Mouse (Mus musculus) erythroblast, embryonic 14.5 days (primary cell): ENCODE results near the gene C1s2. TPM values are rescaled to one million over a fixed set of nuclear protein-coding genes. Genes with fewer than 3 reads are reported as not detected.
"Not testable (repeated sequence)": the region's sequence is repeated elsewhere in the genome, so short reads cannot be mapped to it uniquely, and the experiment has no call there.

Experiments
- H3K27me3 ChIP-seq: 2 replicates; pipeline ENCODE4 v1.6.1; 2012; ENCODE audit warnings: inconsistent platforms; ENCODE audit not compliant: control insufficient read depth
- H3K36me3 ChIP-seq: 2 replicates; pipeline ENCODE4 v1.6.1; 2012; ENCODE audit warnings: mild to moderate bottlenecking, inconsistent platforms; ENCODE audit not compliant: control insufficient read depth
- H3K4me1 ChIP-seq: 2 replicates; pipeline ENCODE4 v1.6.1; 2012; ENCODE audit warnings: inconsistent platforms; ENCODE audit not compliant: control insufficient read depth
- H3K4me3 ChIP-seq: replicated peaks from 2 replicates; pipeline ENCODE3; 2012; ENCODE audit warnings: moderate library complexity, mild to moderate bottlenecking, inconsistent platforms
- H3K9me3 ChIP-seq: 2 replicates; pipeline ENCODE4 v1.6.1; 2012; ENCODE audit warnings: low read length, inconsistent platforms, mixed read lengths; ENCODE audit not compliant: control insufficient read depth
- GATA1 ChIP-seq: IDR thresholded peaks from 2 replicates; pipeline ENCODE4 v1.6.1; 2012; ENCODE audit warnings: low read length, inconsistent platforms, mixed read lengths
- TAL1 ChIP-seq: IDR thresholded peaks from 3 replicates; pipeline ENCODE4 v1.6.1; 2012; ENCODE audit warnings: low read length, inconsistent platforms, mixed read lengths
- polyA plus RNA-seq: library from polyadenylated mRNA; stranded (reverse); fragments of >175 nt; gene quantifications from 2 replicates; pipeline ENCODE4 v1.2.3, GENCODE M21; 2012

Gene C1s2
- polyA plus RNA-seq, 1 experiment = not detected

DNA sequence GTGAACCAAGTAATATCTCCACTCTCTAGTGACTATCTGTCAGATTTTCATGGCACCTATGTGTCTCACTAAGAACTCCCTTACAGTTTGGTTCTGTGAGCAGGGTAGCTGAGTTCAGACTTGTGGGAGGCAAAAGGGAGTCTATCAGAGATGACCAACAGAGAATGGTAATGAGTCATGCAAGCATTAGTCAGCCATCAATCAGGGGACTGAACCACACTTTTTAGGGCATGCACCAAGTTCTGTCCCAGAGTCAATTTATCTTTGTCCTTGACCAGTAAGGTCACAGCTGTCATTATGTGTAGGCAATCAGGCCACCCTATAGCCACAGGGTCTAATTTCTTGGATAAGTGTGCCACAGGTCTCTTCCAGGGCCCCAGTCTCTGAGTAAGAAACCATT, 47.1 kb downstream of the C1s2 start:
- TF ChIP-seq TAL1 (no peak), GATA1 (no peak)
- no peak overlapping the region for H3K4me3 ChIP-seq
- no peaks in the 10 kb centered on the region for H3K36me3 ChIP-seq
- no peaks in the 10 kb centered on the region for H3K9me3 ChIP-seq
- H3K4me1 ChIP-seq = no peaks in the 10 kb centered on the region
- no peaks in the 10 kb centered on the region for H3K27me3 ChIP-seq

DNA sequence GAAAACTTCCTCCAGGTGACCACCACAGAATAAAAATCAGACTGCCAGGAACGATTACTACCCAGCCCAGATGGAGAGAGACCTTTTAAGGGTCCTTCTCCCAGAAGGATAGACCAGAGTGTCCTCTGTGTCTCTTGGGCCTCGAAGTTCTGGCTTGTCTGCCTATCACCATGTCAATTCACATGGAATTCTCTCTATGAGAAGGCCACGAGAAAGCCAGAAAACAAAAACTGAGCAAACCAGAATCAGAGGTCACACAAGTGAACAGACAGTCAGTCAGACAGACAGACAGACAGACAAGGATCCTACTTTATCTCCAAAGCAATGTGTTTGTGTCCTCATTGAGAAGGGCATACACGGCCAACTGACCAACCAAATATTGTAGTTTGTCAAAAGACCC, 49.6 kb downstream of the C1s2 start:
- no peak for TF ChIP-seq GATA1
- TF ChIP-seq TAL1 = no peak
- H3K36me3 ChIP-seq = no peaks in the 10 kb centered on the region
- no peaks in the 10 kb centered on the region for H3K27me3 ChIP-seq
- H3K4me1 ChIP-seq = no peaks in the 10 kb centered on the region
- H3K9me3 ChIP-seq = no peaks in the 10 kb centered on the region
- H3K4me3 ChIP-seq = no peak overlapping the region

DNA sequence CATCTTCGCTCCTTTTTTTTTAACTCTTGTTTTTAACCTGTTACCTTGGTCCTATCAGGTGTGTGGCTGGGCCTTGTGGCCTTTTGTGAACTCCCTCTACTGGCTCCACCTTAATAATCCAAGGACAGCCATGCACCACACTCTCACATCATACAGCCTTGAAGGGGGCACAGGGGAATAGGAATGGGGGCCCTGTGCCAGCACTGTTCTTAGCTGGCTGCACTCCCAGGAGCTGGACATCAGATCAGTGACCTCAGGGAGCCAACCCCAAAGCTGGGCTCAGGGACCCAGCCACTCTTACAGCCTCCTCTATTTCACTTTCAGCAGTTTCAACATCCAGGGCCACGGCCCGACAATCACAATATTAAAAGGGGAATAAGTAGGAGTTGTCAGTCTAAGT, 50.1 kb downstream of the C1s2 start:
- Histone ChIP-seq H3K9me3 (no peaks in the 10 kb centered on the region), H3K27me3 (no peaks in the 10 kb centered on the region), H3K36me3 (no peaks in the 10 kb centered on the region), H3K4me1 (no peaks in the 10 kb centered on the region), H3K4me3 (no peak overlapping the region)
- TF ChIP-seq TAL1 (no peak), GATA1 (no peak)

DNA sequence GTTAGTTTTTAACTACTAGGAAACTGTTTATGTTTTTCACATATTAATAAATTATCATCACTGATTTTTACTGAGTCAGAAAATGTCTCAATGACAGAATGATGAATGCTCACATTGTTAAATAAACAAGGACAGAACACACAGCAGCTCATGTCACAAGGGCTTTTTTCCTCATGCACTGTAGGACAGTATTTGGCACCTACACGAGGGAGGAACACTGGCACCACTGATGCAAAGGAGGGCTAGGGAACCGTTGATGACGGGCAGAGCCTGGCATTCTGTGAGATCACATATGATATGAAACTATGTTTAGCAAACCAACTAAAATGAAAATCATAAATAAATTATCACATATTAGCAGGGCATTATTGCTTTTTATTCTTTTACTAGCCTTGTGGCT, 51.0 kb downstream of the C1s2 start:
- Histone ChIP-seq H3K36me3 (no peaks in the 10 kb centered on the region), H3K4me3 (no peak overlapping the region), H3K4me1 (no peaks in the 10 kb centered on the region), H3K9me3 (no peaks in the 10 kb centered on the region), H3K27me3 (no peaks in the 10 kb centered on the region)
- TF ChIP-seq GATA1 = no peak
- no peak for TF ChIP-seq TAL1

DNA sequence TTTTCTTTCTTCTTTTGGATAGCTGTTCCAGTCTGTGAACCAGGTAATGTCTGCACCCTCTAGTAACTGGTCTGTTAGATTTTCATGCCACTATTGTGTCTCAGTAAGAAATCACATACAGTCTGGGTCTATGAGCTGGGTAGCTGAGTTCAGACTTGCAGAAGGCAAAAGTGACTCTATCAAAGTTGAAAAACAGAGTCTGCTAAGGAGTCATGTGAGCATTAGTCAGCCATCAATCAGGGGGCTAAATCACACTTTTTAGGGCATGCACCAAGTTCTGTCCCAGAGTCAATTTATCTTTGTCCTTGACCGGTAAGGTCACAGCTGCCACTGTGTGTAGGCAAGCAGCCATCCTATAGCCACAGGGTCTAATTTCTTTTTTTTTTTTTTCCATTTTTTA, 53.7 kb downstream of the C1s2 start:
- no peaks in the 10 kb centered on the region for H3K9me3 ChIP-seq
- H3K4me1 ChIP-seq = no peaks in the 10 kb centered on the region
- H3K27me3 ChIP-seq = no peaks in the 10 kb centered on the region
- H3K4me3 ChIP-seq = no peak overlapping the region
- no peaks in the 10 kb centered on the region for H3K36me3 ChIP-seq
- TF ChIP-seq GATA1 (no peak), TAL1 (no peak)

DNA sequence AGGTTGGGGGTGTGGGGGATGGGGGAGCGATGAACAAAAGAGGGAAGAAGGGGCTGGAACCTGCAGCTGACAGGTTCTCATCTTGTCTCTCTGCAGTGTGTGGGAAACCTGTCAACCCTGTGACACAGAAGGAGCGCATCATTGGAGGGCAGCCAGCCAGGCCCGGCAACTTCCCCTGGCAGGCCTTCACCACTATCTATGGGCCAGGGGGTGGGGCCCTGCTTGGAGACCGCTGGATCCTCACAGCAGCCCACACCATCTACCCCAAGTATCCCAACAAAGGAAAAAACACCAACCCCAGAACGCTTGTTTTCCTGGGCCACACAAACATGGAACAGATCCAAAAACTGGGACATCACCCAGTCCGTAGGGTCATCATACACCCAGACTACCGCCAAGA, 55.7 kb downstream of the C1s2 start:
- not testable (repeated sequence) for H3K4me3 ChIP-seq, H3K27me3 ChIP-seq, H3K9me3 ChIP-seq, H3K36me3 ChIP-seq, H3K4me1 ChIP-seq

DNA sequence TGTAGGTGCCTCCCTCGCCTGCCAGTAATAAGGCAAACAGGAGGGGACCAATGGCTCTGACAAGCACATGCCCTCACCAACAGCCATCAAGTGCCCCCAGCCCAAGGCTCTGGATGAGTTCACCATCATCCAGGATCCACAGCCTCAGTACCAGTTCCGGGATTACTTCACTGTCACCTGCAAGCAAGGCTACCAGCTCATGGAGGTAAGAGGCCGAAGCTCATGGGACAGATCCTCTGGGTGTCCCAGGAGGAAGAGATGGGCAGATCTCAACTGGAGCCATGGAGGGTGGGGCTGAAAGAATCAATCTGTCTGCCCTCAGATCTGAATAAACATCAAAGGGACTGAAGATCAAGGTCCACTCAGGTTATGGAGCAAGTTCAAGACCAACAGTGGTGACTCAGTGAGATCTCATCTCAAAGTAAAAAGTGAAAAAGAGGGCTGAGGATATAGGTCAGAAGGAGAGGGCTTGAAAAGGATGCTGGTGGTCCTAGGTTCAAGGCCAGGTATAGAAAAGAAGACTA, 60.7 kb downstream of the C1s2 start:
- not testable (repeated sequence) for H3K36me3 ChIP-seq, H3K27me3 ChIP-seq, H3K4me1 ChIP-seq, H3K9me3 ChIP-seq, H3K4me3 ChIP-seq

Other genes starting within 250 kb of the C1s2 start
- 0.24 and 0.42 TPM in 2 replicates for gene Pex5, start 221.0 kb downstream of the C1s2 start, polyA plus RNA-seq
- 0.31 and 0.68 TPM in 2 replicates for gene Clstn3, start 171.3 kb downstream of the C1s2 start, polyA plus RNA-seq
- gene C1rl, start 143.0 kb downstream of the C1s2 start, polyA plus RNA-seq = not detected in 2 replicates
- 0.03 TPM in 2 replicates for gene C1ra, start 123.7 kb downstream of the C1s2 start, polyA plus RNA-seq
- 0.01 TPM in 1 of 2 replicates, not detected in the other for gene C1s1, start 93.7 kb downstream of the C1s2 start, polyA plus RNA-seq
- not detected in 2 replicates for gene C1rb, start 65.8 kb downstream of the C1s2 start, polyA plus RNA-seq
- 15.9 and 16.0 TPM in 2 replicates for gene Lpcat3, start 26.9 kb upstream of the C1s2 start, polyA plus RNA-seq
- gene Emg1, start 76.1 kb upstream of the C1s2 start, polyA plus RNA-seq = 13.7 and 19.1 TPM in 2 replicates
- 19.9 and 21.8 TPM in 2 replicates for gene Phb2, start 76.3 kb upstream of the C1s2 start, polyA plus RNA-seq
- 0.20 and 0.68 TPM in 2 replicates for gene Ptpn6, start 102.6 kb upstream of the C1s2 start, polyA plus RNA-seq
- 0.95 and 2.7 TPM in 2 replicates for gene Grcc10, start 105.3 kb upstream of the C1s2 start, polyA plus RNA-seq
- 0.02 and 0.04 TPM in 2 replicates for gene Gm45234, start 119.9 kb upstream of the C1s2 start, polyA plus RNA-seq
- 0.14 and 0.32 TPM in 2 replicates for gene Atn1, start 120.4 kb upstream of the C1s2 start, polyA plus RNA-seq
- not detected in 2 replicates for gene Eno2, start 133.6 kb upstream of the C1s2 start, polyA plus RNA-seq
- not detected in 2 replicates for gene Lrrc23, start 143.6 kb upstream of the C1s2 start, polyA plus RNA-seq
- gene Spsb2, start 172.6 kb upstream of the C1s2 start, polyA plus RNA-seq = 0.77 and 0.81 TPM in 2 replicates
- gene Tpi1, start 178.2 kb upstream of the C1s2 start, polyA plus RNA-seq = 10.3 and 10.7 TPM in 2 replicates
- gene Usp5, start 193.4 kb upstream of the C1s2 start, polyA plus RNA-seq = 4.6 and 5.6 TPM in 2 replicates
- 26.9 and 32.9 TPM in 2 replicates for gene Cdca3, start 193.5 kb upstream of the C1s2 start, polyA plus RNA-seq
- not detected in 2 replicates for gene Gnb3, start 204.2 kb upstream of the C1s2 start, polyA plus RNA-seq
- 0.03 TPM in 1 of 2 replicates, not detected in the other for gene P3h3, start 221.7 kb upstream of the C1s2 start, polyA plus RNA-seq
- 0.01 TPM in 1 of 2 replicates, not detected in the other for gene Gpr162, start 227.9 kb upstream of the C1s2 start, polyA plus RNA-seq